Mouse (Mus musculus) midbrain, postnatal 0 days (tissue): Measurements from ENCODE around the gene Dact3. TPM values are rescaled to one million over a fixed set of nuclear protein-coding genes. Genes with fewer than 3 reads are reported as not detected.

Experiments used
- ATAC-seq: fragments of 200-750 bp; cut with Nextera tagmentation; 2 replicates; pipeline ENCODE4 v1.8.0; 2017; ENCODE audit warnings: moderate number of reproducible peaks, mild to moderate bottlenecking, moderate TSS enrichment, moderate library complexity; ENCODE audit not compliant: low FRiP score
- DNase-seq: peaks from one replicate; pipeline ENCODE4 v3.0.0-alpha.2; 2015; ENCODE audit warnings: low spot score
- H3K27ac ChIP-seq: fragments of 300-500 bp; sonication (generic); 2 replicates; pipeline ENCODE4 v1.5.1; 2014; ENCODE audit warnings: low read depth, mild to moderate bottlenecking, low read length, mixed read lengths
- H3K27me3 ChIP-seq: fragments of 300-500 bp; sonication (generic); 2 replicates; pipeline ENCODE4 v1.6.1; 2014; ENCODE audit warnings: low read length, control low read depth, mixed read lengths; ENCODE audit not compliant: insufficient read depth
- H3K36me3 ChIP-seq: fragments of 300-500 bp; sonication (generic); 2 replicates; pipeline ENCODE4 v1.6.1; 2014; ENCODE audit warnings: low read length, control low read depth, mixed read lengths; ENCODE audit not compliant: insufficient read depth
- H3K4me1 ChIP-seq: fragments of 300-500 bp; sonication (generic); 2 replicates; pipeline ENCODE4 v1.6.1; 2014; ENCODE audit warnings: mild to moderate bottlenecking, control low read depth, antibody characterized with exemption, low read length, mixed read lengths; ENCODE audit not compliant: insufficient read depth
- H3K4me2 ChIP-seq: fragments of 300-500 bp; sonication (generic); 2 replicates; pipeline ENCODE4 v1.6.1; 2014; ENCODE audit warnings: low read depth, mild to moderate bottlenecking, low read length, mixed read lengths; ENCODE audit not compliant: poor library complexity, severe bottlenecking
- H3K4me3 ChIP-seq: fragments of 300-500 bp; sonication (generic); 2 replicates; pipeline ENCODE4 v1.5.1; 2014; ENCODE audit warnings: low read depth, mild to moderate bottlenecking, low read length, moderate library complexity
- H3K9ac ChIP-seq: fragments of 300-500 bp; sonication (generic); replicated peaks from 2 replicates; pipeline ENCODE4 v1.6.1; 2014; ENCODE audit warnings: mild to moderate bottlenecking, low read length, moderate library complexity, mixed read lengths; ENCODE audit not compliant: poor library complexity, severe bottlenecking
- H3K9me3 ChIP-seq: fragments of 300-500 bp; sonication (generic); 2 replicates; pipeline ENCODE4 v1.6.1; 2016; ENCODE audit warnings: low read length, control low read depth
- CTCF ChIP-seq: IDR thresholded peaks from 2 replicates; pipeline ENCODE4 v1.5.1; 2016; ENCODE audit warnings: antibody characterized with exemption, mild to moderate bottlenecking
- WGBS: fragments of 180-500 bp; shearing (Covaris S2); extraction: QIAGEN DNeasy Blood & Tissue Kit; methylation state at CpG from one replicate; pipeline ENCODE4 v1.1.7; 2014; 5-methylcytosine and 5-hydroxymethylcytosine counted together
- polyA plus RNA-seq: library from polyadenylated mRNA; unstranded; fragments of >200 nt; fragmentation: Nextera tagmentation; extraction: Ambion mirVana; gene quantifications from 2 replicates; pipeline ENCODE4 v1.2.1, GENCODE M21; 2015
- total RNA-seq: library from RNA; depleted of rRNA; stranded (reverse); fragments of >200 nt; gene quantifications from 2 replicates; pipeline ENCODE4 v1.2.3, GENCODE M21; 2014

Gene Dact3
- total and polyA plus RNA-seq, 2 experiments from 2014 or later = 7.5 to 107 TPM

- Histone ChIP-seq H3K4me1 (no peaks in the 10 kb centered on the region), H3K9me3 (no peaks in the 10 kb centered on the region), H3K36me3 (peaks cover 13% of the 10 kb centered on the region), H3K27ac (no peak overlapping the region), H3K27me3 (0 out of 2 replicates have a peak, but pooled peaks cover 8% of the 10 kb centered on the region), H3K4me2 (no peak overlapping the region), H3K9ac (no peak overlapping the region), H3K4me3 (no peak overlapping the region)
- WGBS = 54% methylated on average over 6 of the region's 6 CpGs
- no peak for ATAC-seq
- no peak for DNase-seq
- no peak for TF ChIP-seq CTCF
These were observed 15.4 kb downstream of the Dact3 start for GRCm38 (mm10) chr7:16890536-16890935.

- Histone ChIP-seq H3K4me2 (no peak overlapping the region), H3K27ac (no peak overlapping the region), H3K36me3 (peaks cover 9% of the 10 kb centered on the region), H3K27me3 (0 out of 2 replicates have a peak, but pooled peaks cover 8% of the 10 kb centered on the region), H3K9me3 (no peaks in the 10 kb centered on the region), H3K4me3 (no peak overlapping the region), H3K4me1 (no peaks in the 10 kb centered on the region), H3K9ac (no peak overlapping the region)
- 7% methylated on average over 21 of the region's 23 CpGs for WGBS
- DNase-seq (no peak), ATAC-seq (no peak)
- no peak for TF ChIP-seq CTCF
These were observed 15.8 kb downstream of the Dact3 start for GRCm38 (mm10) chr7:16890944-16891343.

DNA sequence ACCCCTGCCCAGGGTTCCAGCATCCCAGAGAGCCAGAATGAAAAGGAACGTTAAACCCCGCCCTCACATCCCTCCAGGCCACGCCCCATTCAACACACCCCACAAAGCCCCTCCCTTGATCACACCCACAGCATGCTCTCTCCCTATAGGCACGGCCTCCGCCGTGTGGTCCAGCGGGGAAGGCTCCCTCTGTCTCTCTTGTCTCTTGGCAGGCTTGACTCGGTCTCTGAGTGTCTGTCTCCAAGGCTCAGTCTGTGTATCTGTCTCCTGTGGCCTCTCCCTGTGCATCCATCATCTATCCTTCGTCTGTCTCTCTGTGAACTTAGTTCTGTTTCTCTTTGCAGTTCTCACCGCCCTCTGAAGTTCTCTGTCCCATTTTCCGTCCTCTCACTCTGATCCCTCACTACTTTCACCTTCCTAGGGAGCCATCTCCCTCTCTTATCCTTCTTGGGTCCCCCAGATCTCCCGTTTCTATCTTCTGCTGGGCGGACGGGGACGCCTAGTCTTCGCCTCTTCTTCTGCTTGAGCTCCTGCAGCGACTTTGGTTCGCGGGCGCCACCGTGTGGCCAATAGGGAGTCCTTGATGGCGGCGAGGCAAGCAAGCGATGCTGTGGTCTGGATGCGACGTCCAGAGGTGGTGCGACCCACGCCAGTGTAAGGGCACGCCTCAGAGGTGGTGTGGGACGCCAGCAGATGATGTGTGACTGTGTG, 16.7 kb downstream of the Dact3 start, which contains the start of gene Gng8:
TSS of gene Gng8 (plus strand) at position 146 of the 711 bp plus-strand sequence.
- H3K4me2 ChIP-seq = peak within 1 kb of the TSS; percentile 46
- no peaks in the 10 kb centered on the region for H3K4me1 ChIP-seq
- WGBS = 2% methylated on average over 30 of the region's 30 CpGs
- DNase-seq (peak; percentile 90), ATAC-seq (peak; percentile 38)
- peak within 1 kb of the TSS; percentile 6; the same call in 1 of the 2 replicates for H3K4me3 ChIP-seq
- H3K9me3 ChIP-seq = no peaks in the 10 kb centered on the region
- no peak within 1 kb of the TSS for H3K27ac ChIP-seq
- 0 out of 2 replicates have a peak, but pooled peaks cover 8% of the 10 kb centered on the region for H3K27me3 ChIP-seq
- H3K36me3 ChIP-seq = peaks cover 5% of the 10 kb centered on the region
- no peak within 1 kb of the TSS for H3K9ac ChIP-seq
- TF ChIP-seq CTCF = peak; percentile 98

- Histone ChIP-seq H3K27ac (no peak overlapping the region), H3K9me3 (no peaks in the 10 kb centered on the region), H3K27me3 (0 out of 2 replicates have a peak, but pooled peaks cover 8% of the 10 kb centered on the region), H3K4me3 (no peak overlapping the region), H3K36me3 (peaks cover 4% of the 10 kb centered on the region; the same call in 1 of the 2 replicates), H3K9ac (no peak overlapping the region), H3K4me1 (no peaks in the 10 kb centered on the region), H3K4me2 (peak overlapping the region; percentile 46)
- ATAC-seq (peak; percentile 11; the same call in 1 of the 2 replicates), DNase-seq (no peak)
- no peak for TF ChIP-seq CTCF
- WGBS = 46% methylated on average over 9 of the region's 9 CpGs
These were observed 17.2 kb downstream of the Dact3 start for GRCm38 (mm10) chr7:16892352-16892730.

- H3K9ac ChIP-seq = no peak overlapping the region
- DNase-seq = no peak
- 0 out of 2 replicates have a peak, but pooled peaks cover 8% of the 10 kb centered on the region for H3K27me3 ChIP-seq
- WGBS = 9% methylated on average over 5 of the region's 6 CpGs
- TF ChIP-seq CTCF = no peak
- ATAC-seq = no peak
- H3K9me3 ChIP-seq = no peaks in the 10 kb centered on the region
- no peak overlapping the region for H3K27ac ChIP-seq
- H3K4me2 ChIP-seq = no peak overlapping the region
- H3K4me1 ChIP-seq = no peaks in the 10 kb centered on the region
- no peaks in the 10 kb centered on the region for H3K36me3 ChIP-seq
- no peak overlapping the region for H3K4me3 ChIP-seq
These were observed 18.5 kb downstream of the Dact3 start for GRCm38 (mm10) chr7:16893612-16894011.

GRCm38 (mm10) chr7:16894279-16894678, 19.2 kb downstream of the Dact3 start:
- H3K9ac ChIP-seq = no peak overlapping the region
- no peaks in the 10 kb centered on the region for H3K36me3 ChIP-seq
- peak; percentile 14; the same call in 1 of the 2 replicates for ATAC-seq
- H3K4me3 ChIP-seq = 0 out of 2 replicates have a peak overlapping the region, but pooled peaks have one; percentile 18
- 0 out of 2 replicates have a peak overlapping the region, but pooled peaks have one; percentile 9 for H3K27ac ChIP-seq
- H3K9me3 ChIP-seq = no peaks in the 10 kb centered on the region
- no peaks in the 10 kb centered on the region for H3K4me1 ChIP-seq
- peak overlapping the region; percentile 45 for H3K4me2 ChIP-seq
- no peak for DNase-seq
- no peak for TF ChIP-seq CTCF
- WGBS = 3% methylated on average over 4 of the region's 4 CpGs
- H3K27me3 ChIP-seq = 0 out of 2 replicates have a peak, but pooled peaks cover 4% of the 10 kb centered on the region
